Mouse (Mus musculus): ENCODE results near the gene Trpv2.

- TF ChIP-seq CTCF (IDR thresholded peaks at IDR 0.05; ENCODE audit: low read depth, low read length): no peak
- TF ChIP-seq POLR2AphosphoS5 (IDR thresholded peaks at IDR 0.05; ENCODE audit: insufficient replicate concordance, low read depth, low read length): 0 out of 2 replicates have a peak, but pooled peaks have one; percentile 74
- TF ChIP-seq TAL1 (conservative IDR thresholded peaks at IDR 0.05; ENCODE audit: low read depth, low read length): no peak
- TF ChIP-seq GATA1 (IDR thresholded peaks at IDR 0.05; ENCODE audit: borderline replicate concordance, low read length): no peak
Observed at GRCm38 (mm10) chr11:62604886-62605618, 30.8 kb downstream of the Trpv2 start.
